Mouse (Mus musculus) neural tube, embryonic 15.5 days (tissue): ENCODE results near the gene Fam89a. TPM values are rescaled to one million over a fixed set of nuclear protein-coding genes. Genes with fewer than 3 reads are reported as not detected.

Experiments
- ATAC-seq: fragments of 200-750 bp; cut with Nextera tagmentation; 2 replicates; pipeline ENCODE4 v1.8.0; 2017; ENCODE audit warnings: mild to moderate bottlenecking, moderate TSS enrichment, moderate library complexity; ENCODE audit not compliant: low FRiP score
- H3K27ac ChIP-seq: fragments of 300-500 bp; sonication (generic); replicated peaks from 2 replicates; pipeline ENCODE4 v1.5.1; 2015; ENCODE audit warnings: mild to moderate bottlenecking, inconsistent platforms
- H3K27me3 ChIP-seq: fragments of 300-500 bp; sonication (generic); replicated peaks from 2 replicates; pipeline ENCODE4 v1.6.1; 2015; ENCODE audit warnings: inconsistent platforms
- H3K36me3 ChIP-seq: fragments of 300-500 bp; sonication (generic); 2 replicates; pipeline ENCODE4 v1.6.1; 2015; ENCODE audit warnings: inconsistent platforms
- H3K4me1 ChIP-seq: fragments of 300-500 bp; sonication (generic); 2 replicates; pipeline ENCODE4 v1.6.1; 2015; ENCODE audit warnings: inconsistent platforms
- H3K4me2 ChIP-seq: fragments of 300-500 bp; sonication (generic); 2 replicates; pipeline ENCODE4 v1.6.1; 2015; ENCODE audit warnings: inconsistent platforms, mild to moderate bottlenecking, moderate library complexity
- H3K4me3 ChIP-seq: fragments of 300-500 bp; sonication (generic); replicated peaks from 2 replicates; pipeline ENCODE4 v1.5.1; 2015; ENCODE audit warnings: mild to moderate bottlenecking, inconsistent platforms
- H3K9ac ChIP-seq: fragments of 300-500 bp; sonication (generic); replicated peaks from 2 replicates; pipeline ENCODE4 v1.6.1; 2015; ENCODE audit warnings: mild to moderate bottlenecking, inconsistent platforms
- H3K9me3 ChIP-seq: fragments of 300-500 bp; sonication (generic); replicated peaks from 2 replicates; pipeline ENCODE4 v1.6.1; 2016; ENCODE audit warnings: inconsistent platforms
- WGBS: fragments of 180-500 bp; shearing (Covaris S2); methylation state at CpG from one replicate; pipeline ENCODE4 v1.1.7; 2015; ENCODE audit warnings: mixed read lengths; 5-methylcytosine and 5-hydroxymethylcytosine counted together
- polyA plus RNA-seq: library from polyadenylated mRNA; unstranded; fragments of >200 nt; fragmentation: Nextera tagmentation; extraction: Ambion mirVana; gene quantifications from 2 replicates; pipeline ENCODE4 v1.2.1, GENCODE M21; 2015

Fam89a gene
- polyA plus RNA-seq, 1 experiment from 2014 or later: 3.8 TPM

DNA sequence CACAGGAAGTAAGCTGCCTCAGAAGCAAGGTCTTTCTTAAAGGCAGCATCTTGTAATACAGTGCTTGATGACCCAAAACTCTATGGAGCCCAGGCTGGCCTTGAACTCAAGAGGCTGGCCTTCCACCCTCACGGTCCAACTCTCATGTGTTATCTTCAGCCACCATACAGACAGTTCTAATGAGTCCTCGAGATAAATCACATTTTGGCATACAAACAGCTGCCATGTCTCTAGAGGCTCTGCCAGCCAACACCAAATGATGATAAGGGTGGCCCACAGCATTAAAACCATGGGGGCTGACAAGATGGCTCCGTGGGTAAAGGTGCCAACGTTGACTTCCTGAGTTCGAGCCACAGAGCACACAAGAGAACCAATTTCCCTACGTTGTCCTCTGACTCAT lies 38.4 kb downstream of the Fam89a start:
- no peak for ATAC-seq
- Histone ChIP-seq H3K9ac (no peak overlapping the region), H3K4me1 (no peaks in the 10 kb centered on the region), H3K4me2 (no peak overlapping the region), H3K9me3 (no peaks in the 10 kb centered on the region), H3K4me3 (no peak overlapping the region), H3K27ac (no peak overlapping the region), H3K27me3 (no peaks in the 10 kb centered on the region), H3K36me3 (peaks cover 52% of the 10 kb centered on the region)
- 94% methylated on average over 6 of the region's 6 CpGs for WGBS

DNA sequence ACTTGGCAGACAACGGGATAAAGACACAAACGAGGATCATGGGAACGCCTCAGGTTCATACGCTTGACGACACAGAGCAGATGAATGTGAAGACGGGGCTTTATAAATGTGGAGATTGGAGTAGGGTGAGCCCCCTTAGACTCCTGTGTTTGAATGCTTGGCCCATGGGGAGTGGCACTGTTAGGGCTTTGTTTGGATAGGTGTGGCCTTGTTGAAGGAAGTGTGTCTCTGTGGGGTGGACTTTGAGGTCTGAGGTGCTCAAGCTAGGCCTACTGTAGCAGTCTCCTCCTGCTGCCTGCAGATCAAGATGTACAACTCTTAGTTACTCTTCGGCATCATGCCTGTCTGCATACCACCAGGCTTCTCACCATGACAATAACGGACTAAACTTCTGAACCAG lies 45.8 kb downstream of the Fam89a start:
- no peak for ATAC-seq
- Histone ChIP-seq H3K36me3 (peaks cover 62% of the 10 kb centered on the region), H3K4me2 (no peak overlapping the region), H3K9ac (no peak overlapping the region), H3K9me3 (no peaks in the 10 kb centered on the region), H3K27ac (no peak overlapping the region), H3K4me3 (no peak overlapping the region), H3K4me1 (no peaks in the 10 kb centered on the region), H3K27me3 (no peaks in the 10 kb centered on the region)
- WGBS: 96% methylated on average over 8 of the region's 8 CpGs

DNA sequence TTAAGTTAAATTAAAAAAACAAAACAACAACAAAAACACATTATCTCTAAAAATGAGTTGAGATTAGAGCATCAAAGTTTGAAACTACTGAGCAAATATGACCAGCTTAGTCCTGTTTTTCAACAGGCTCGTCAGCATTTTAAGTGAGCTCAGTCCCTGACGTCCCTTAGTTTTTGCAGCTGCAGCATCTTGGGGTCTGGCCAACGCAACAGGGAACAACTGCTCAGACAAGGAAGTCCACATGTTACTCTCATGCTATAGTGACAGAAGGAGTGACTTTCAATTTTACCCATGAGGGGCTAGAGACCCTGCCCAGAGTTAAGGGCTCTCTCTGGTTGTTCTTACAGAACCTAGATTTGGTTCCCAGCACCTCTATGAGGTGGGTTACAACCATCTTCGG lies 47.3 kb downstream of the Fam89a start:
- 87% methylated on average over 4 of the region's 4 CpGs for WGBS
- Histone ChIP-seq H3K9ac (no peak overlapping the region), H3K36me3 (peaks cover 66% of the 10 kb centered on the region), H3K27me3 (no peaks in the 10 kb centered on the region), H3K4me2 (no peak overlapping the region), H3K27ac (no peak overlapping the region), H3K4me3 (no peak overlapping the region), H3K9me3 (no peaks in the 10 kb centered on the region), H3K4me1 (no peaks in the 10 kb centered on the region)
- no peak for ATAC-seq

DNA sequence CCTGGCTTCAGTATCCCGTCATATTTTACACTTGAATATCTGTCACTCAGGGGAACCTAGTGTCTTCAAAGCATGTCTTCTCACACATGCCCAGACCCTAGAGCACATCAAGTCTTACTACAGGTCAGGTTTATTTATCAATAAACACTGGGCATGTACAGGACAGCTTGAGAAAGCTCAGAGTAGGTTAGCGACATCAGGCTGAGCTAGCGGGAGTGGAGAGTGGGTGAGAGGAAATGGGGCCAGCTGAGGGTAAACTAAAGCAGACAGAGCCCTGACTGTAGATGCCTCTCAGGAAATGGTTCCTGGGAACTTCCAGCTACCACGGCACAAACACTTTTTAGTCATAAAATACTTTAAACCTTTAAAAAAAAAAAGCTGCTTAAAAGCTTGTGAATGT lies 48.1 kb downstream of the Fam89a start:
- Histone ChIP-seq H3K27ac (no peak overlapping the region), H3K4me1 (no peaks in the 10 kb centered on the region), H3K9me3 (no peaks in the 10 kb centered on the region), H3K27me3 (no peaks in the 10 kb centered on the region), H3K9ac (no peak overlapping the region), H3K36me3 (peaks cover 65% of the 10 kb centered on the region), H3K4me3 (no peak overlapping the region), H3K4me2 (no peak overlapping the region)
- 84% methylated on average over 4 of the region's 4 CpGs for WGBS
- ATAC-seq: no peak

DNA sequence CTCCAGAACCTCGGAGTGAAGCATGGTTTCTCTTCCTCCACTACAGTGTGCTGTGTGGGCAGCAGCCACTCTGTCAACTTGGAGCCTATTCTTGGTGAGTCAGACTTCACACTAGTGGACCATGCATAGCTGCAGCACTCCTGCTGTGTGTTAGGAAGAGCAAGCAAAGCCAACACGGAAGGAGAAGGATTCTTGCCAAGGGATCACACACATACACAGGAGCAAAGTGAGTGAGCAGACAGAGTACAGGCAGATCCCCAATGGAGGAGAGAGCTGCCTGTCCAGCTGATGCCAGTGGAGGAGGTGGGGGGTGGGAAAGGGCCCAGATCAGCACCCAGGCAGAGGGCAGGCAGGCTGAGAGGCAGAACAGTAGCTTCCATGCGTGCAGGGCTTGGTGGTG lies 49.4 kb downstream of the Fam89a start:
- Histone ChIP-seq H3K9me3 (no peaks in the 10 kb centered on the region), H3K36me3 (peaks cover 72% of the 10 kb centered on the region), H3K4me3 (no peak overlapping the region), H3K9ac (no peak overlapping the region), H3K27me3 (no peaks in the 10 kb centered on the region), H3K4me2 (no peak overlapping the region), H3K27ac (no peak overlapping the region), H3K4me1 (no peaks in the 10 kb centered on the region)
- ATAC-seq: no peak
- WGBS: 81% methylated on average over 3 of the region's 3 CpGs

DNA sequence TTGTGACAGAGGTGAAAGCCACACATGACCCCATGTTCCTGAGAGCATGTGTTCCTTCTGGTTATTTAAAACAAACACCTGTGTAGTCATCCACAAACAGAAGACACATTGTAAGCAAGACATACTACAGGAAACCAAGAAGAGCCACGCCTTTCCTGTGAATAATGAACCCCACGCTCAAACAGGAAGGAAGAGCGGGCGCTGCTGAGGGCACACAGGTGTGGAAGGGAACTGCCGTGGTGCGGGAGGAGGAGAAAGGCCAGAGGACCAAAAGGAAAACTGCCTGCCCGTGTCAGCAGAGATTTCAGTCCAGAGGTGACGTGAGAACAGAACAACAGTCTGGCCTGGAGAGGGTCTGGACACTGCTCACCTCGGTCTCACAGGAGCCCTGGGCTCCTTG lies 50.6 kb downstream of the Fam89a start:
- Histone ChIP-seq H3K9me3 (no peaks in the 10 kb centered on the region), H3K27ac (no peak overlapping the region), H3K4me2 (no peak overlapping the region), H3K4me3 (no peak overlapping the region), H3K27me3 (no peaks in the 10 kb centered on the region), H3K4me1 (no peaks in the 10 kb centered on the region), H3K36me3 (peaks cover 67% of the 10 kb centered on the region), H3K9ac (no peak overlapping the region)
- 89% methylated on average over 9 of the region's 9 CpGs for WGBS
- ATAC-seq: no peak

DNA sequence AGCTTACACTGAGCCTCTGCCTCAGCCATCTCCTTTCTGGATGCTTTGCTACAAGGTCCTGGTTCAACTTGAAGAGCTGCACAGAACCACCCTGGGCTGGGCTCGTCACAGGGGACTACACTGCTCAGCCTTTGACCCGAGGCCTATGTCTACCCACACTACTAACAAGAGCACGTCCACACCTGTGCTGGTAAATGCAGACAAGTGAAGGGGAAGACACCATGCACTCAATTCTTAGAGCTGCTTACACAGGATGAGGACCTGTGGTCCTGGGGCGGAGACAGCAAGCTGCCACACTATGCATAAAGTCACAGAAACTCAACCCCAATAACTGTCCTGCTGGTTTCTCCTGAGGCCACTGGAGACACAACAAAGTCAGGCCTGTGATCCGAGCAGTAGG lies 51.4 kb downstream of the Fam89a start:
- Histone ChIP-seq H3K27me3 (no peaks in the 10 kb centered on the region), H3K27ac (no peak overlapping the region), H3K36me3 (peaks cover 66% of the 10 kb centered on the region), H3K4me3 (no peak overlapping the region), H3K4me2 (no peak overlapping the region), H3K4me1 (no peaks in the 10 kb centered on the region), H3K9ac (no peak overlapping the region), H3K9me3 (no peaks in the 10 kb centered on the region)
- no peak for ATAC-seq
- 92% methylated on average over 5 of the region's 5 CpGs for WGBS

DNA sequence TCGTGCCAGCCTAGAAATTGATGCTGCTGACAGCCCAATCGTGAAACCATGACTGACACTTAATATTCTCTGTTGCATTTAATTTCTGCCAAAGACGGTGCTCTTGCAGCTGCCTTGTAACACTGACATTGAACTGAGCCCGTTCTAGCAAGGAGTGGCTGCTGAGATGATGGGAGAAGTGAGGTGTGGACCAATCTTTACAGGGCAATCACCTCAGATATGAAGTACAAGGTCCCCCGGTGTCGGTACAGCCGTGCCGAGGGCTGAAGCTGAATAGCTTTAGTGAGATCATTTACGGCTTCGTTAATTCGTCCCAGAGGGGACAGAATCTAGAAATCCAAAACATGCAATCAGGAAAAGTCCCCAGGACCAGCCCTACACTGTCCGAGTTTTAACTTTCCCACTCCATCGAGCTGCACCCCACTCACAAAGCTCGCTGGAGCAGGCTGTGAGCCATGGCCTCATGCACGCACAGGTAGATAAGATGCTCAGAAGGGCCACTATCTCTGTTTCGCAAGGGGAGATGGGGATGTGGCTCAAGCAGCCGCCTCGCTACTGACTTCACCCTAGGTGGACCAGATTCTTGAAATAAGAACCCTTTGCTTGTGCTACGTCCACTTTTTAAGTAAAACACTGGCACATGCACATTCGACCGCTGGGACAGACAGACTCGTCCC lies 56.1 kb downstream of the Fam89a start:
- H3K36me3 ChIP-seq: peaks cover 66% of the 10 kb centered on the region
- 90% methylated on average over 22 of the region's 22 CpGs for WGBS

DNA sequence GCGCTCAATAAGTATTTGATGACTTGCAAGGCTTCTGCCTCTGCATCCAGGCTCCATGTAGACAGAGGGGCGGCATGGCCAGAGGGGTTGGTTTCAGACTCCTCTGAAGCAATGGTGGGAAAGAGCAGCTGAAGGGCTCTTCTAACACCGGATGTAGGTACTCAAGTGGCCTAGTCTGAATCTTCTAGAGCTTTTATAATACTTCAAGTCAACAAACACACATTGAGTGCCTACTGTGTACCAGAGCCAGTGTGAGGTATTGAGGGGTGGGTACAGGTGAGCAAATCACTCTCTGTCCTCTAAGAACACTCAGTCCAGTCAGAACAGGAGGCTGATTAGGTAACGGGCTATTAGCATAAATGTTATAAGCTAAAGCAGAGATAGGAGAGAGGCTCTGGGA lies 59.9 kb downstream of the Fam89a start:
- 97% methylated on average over 4 of the region's 4 CpGs for WGBS

More for the DNA sequence above, 56.1 kb downstream of the Fam89a start:
- no peaks in the 10 kb centered on the region for H3K9me3 ChIP-seq
- ATAC-seq: no peak
- no peak overlapping the region for H3K4me2 ChIP-seq
- no peaks in the 10 kb centered on the region for H3K4me1 ChIP-seq
- H3K27ac ChIP-seq: no peak overlapping the region
- no peaks in the 10 kb centered on the region for H3K27me3 ChIP-seq
- no peak overlapping the region for H3K4me3 ChIP-seq
- no peak overlapping the region for H3K9ac ChIP-seq

More for the DNA sequence above, 59.9 kb downstream of the Fam89a start:
- Histone ChIP-seq H3K27ac (no peak overlapping the region), H3K27me3 (no peaks in the 10 kb centered on the region), H3K4me3 (no peak overlapping the region), H3K4me1 (no peaks in the 10 kb centered on the region), H3K4me2 (no peak overlapping the region), H3K9me3 (no peaks in the 10 kb centered on the region), H3K9ac (no peak overlapping the region), H3K36me3 (peaks cover 47% of the 10 kb centered on the region)
- ATAC-seq: no peak

Other genes with a start within 250 kb of the Fam89a start
- gene Cog2, start 231.1 kb downstream of the Fam89a start, polyA plus RNA-seq: 30.4 and 32.2 TPM in 2 replicates
- gene Agt, start 182.1 kb downstream of the Fam89a start, polyA plus RNA-seq: 1.8 and 1.9 TPM in 2 replicates
- 0.17 and 0.45 TPM in 2 replicates for gene Capn9, start 175.7 kb downstream of the Fam89a start, polyA plus RNA-seq
- 15.4 and 16.1 TPM in 2 replicates for gene 2310022B05Rik, start 88.5 kb downstream of the Fam89a start, polyA plus RNA-seq
- gene Ttc13, start 29.8 kb downstream of the Fam89a start, polyA plus RNA-seq: 57.5 and 62.9 TPM in 2 replicates
- 28.2 and 30.6 TPM in 2 replicates for gene Arv1, start 29.7 kb downstream of the Fam89a start, polyA plus RNA-seq
- 23.6 and 28.3 TPM in 2 replicates for gene Trim67, start 41.3 kb upstream of the Fam89a start, polyA plus RNA-seq
- 67.3 and 77.7 TPM in 2 replicates for gene Gnpat, start 111.2 kb upstream of the Fam89a start, polyA plus RNA-seq
- 22.0 and 26.7 TPM in 2 replicates for gene 2810004N23Rik, start 111.3 kb upstream of the Fam89a start, polyA plus RNA-seq
- 12.2 and 12.7 TPM in 2 replicates for gene Exoc8, start 145.9 kb upstream of the Fam89a start, polyA plus RNA-seq
- gene Sprtn, start 146.1 kb upstream of the Fam89a start, polyA plus RNA-seq: 7.3 and 8.1 TPM in 2 replicates
- 15.7 and 16.4 TPM in 2 replicates for gene Egln1, start 197.5 kb upstream of the Fam89a start, polyA plus RNA-seq